Mouse (Mus musculus) intestine, embryonic 14.5 days (tissue): Measurements from ENCODE around the gene Fam71a. TPM values are rescaled to one million over a fixed set of nuclear protein-coding genes. Genes with fewer than 3 reads are reported as not detected.

Experiments
- ATAC-seq: fragments of 200-750 bp; cut with Nextera tagmentation; replicated peaks from 2 replicates; pipeline ENCODE4 v1.8.0; 2017; ENCODE audit warnings: low read depth, moderate number of reproducible peaks, moderate TSS enrichment, moderate library complexity; ENCODE audit not compliant: low FRiP score, low TSS enrichment
- DNase-seq: peaks from one replicate; pipeline ENCODE4 v3.0.0-alpha.2; 2018; ENCODE audit warnings: low spot score
- H3K27ac ChIP-seq: fragments of 300-500 bp; sonication (generic); 2 replicates; pipeline ENCODE4 v1.5.1; 2014; ENCODE audit warnings: low read depth, mild to moderate bottlenecking, control low read depth
- H3K27me3 ChIP-seq: fragments of 300-500 bp; sonication (generic); replicated peaks from 2 replicates; pipeline ENCODE4 v1.6.1; 2014; ENCODE audit warnings: low read length, control low read depth; ENCODE audit not compliant: control insufficient read depth, insufficient read depth
- H3K36me3 ChIP-seq: fragments of 300-500 bp; sonication (generic); 2 replicates; pipeline ENCODE4 v1.6.1; 2014; ENCODE audit warnings: low read length, control low read depth; ENCODE audit not compliant: control insufficient read depth, insufficient read depth
- H3K4me1 ChIP-seq: fragments of 300-500 bp; sonication (generic); replicated peaks from 2 replicates; pipeline ENCODE4 v1.6.1; 2014; ENCODE audit warnings: low read length, control low read depth, mixed read lengths; ENCODE audit not compliant: control insufficient read depth, insufficient read depth
- H3K4me2 ChIP-seq: fragments of 300-500 bp; sonication (generic); 2 replicates; pipeline ENCODE4 v1.6.1; 2014; ENCODE audit warnings: low read length
- H3K4me3 ChIP-seq: fragments of 300-500 bp; sonication (generic); 2 replicates; pipeline ENCODE4 v1.5.1; 2014; ENCODE audit warnings: low read depth, low read length, control low read depth, mixed read lengths
- H3K9ac ChIP-seq: fragments of 300-500 bp; sonication (generic); 2 replicates; pipeline ENCODE4 v1.6.1; 2014; ENCODE audit warnings: mild to moderate bottlenecking, low read length
- H3K9me3 ChIP-seq: fragments of 300-500 bp; sonication (generic); 2 replicates; pipeline ENCODE4 v1.6.1; 2016; ENCODE audit warnings: low read length, control low read depth; ENCODE audit not compliant: control insufficient read depth
- WGBS: fragments of 180-500 bp; shearing (Covaris S2); extraction: QIAGEN DNeasy Blood & Tissue Kit; methylation state at CpG from one replicate; pipeline ENCODE4 v1.1.7; 2014; 5-methylcytosine and 5-hydroxymethylcytosine counted together
- polyA plus RNA-seq: library from polyadenylated mRNA; unstranded; fragments of >200 nt; fragmentation: Nextera tagmentation; extraction: Ambion mirVana; gene quantifications from 2 replicates; pipeline ENCODE4 v1.2.1, GENCODE M21; 2014

Fam71a gene
- polyA plus RNA-seq, 1 experiment from 2014 or later: not detected

DNA sequence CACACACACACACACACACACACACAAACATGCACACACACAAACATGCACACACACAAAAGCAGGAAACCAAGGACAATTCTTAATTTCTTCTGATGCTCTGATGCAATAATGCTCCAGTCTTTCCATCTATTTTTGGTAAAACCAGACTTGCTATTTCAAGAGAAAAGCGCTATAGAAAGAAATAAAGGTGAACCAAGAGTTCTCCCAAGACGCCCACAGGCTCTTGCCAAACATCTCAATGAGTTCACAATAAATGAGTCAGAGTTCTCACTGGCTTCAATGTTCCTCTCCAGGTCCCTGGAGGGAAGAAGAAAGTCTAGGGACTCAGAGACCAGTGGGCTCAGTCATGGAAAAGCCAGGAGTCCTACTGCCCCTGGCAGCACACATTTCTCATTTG lies 40.9 kb downstream of the Fam71a start:
- Histone ChIP-seq H3K36me3 (no peaks in the 10 kb centered on the region), H3K4me1 (no peaks in the 10 kb centered on the region), H3K9ac (no peak overlapping the region), H3K4me2 (no peak overlapping the region), H3K27ac (no peak overlapping the region), H3K9me3 (no peaks in the 10 kb centered on the region), H3K27me3 (no peaks in the 10 kb centered on the region), H3K4me3 (no peak overlapping the region)
- DNase-seq: no peak
- no peak for ATAC-seq
- WGBS: 86% methylated on average over 2 of the region's 2 CpGs

GRCm38 (mm10) chr1:191122744-191123143 lies 41.9 kb downstream of the Fam71a start:
- no peak for ATAC-seq
- H3K36me3 ChIP-seq: no peaks in the 10 kb centered on the region
- H3K4me3 ChIP-seq: no peak overlapping the region
- no peak overlapping the region for H3K4me2 ChIP-seq
- H3K27me3 ChIP-seq: no peaks in the 10 kb centered on the region
- no peaks in the 10 kb centered on the region for H3K9me3 ChIP-seq
- 64% methylated on average over 3 of the region's 3 CpGs for WGBS
- no peak for DNase-seq
- no peak overlapping the region for H3K27ac ChIP-seq
- no peak overlapping the region for H3K9ac ChIP-seq
- no peaks in the 10 kb centered on the region for H3K4me1 ChIP-seq

GRCm38 (mm10) chr1:191115514-191116238 lies 48.9 kb downstream of the Fam71a start:
- H3K4me2 ChIP-seq: no peak overlapping the region
- WGBS: 80% methylated on average over 11 of the region's 11 CpGs
- ATAC-seq (no peak), DNase-seq (no peak)
- H3K27ac ChIP-seq: no peak overlapping the region
- no peak overlapping the region for H3K9ac ChIP-seq
- H3K9me3 ChIP-seq: no peaks in the 10 kb centered on the region
- H3K27me3 ChIP-seq: no peaks in the 10 kb centered on the region
- no peak overlapping the region for H3K4me3 ChIP-seq
- H3K36me3 ChIP-seq: no peaks in the 10 kb centered on the region
- peaks cover 7% of the 10 kb centered on the region; the same call in 1 of the 2 replicates for H3K4me1 ChIP-seq

GRCm38 (mm10) chr1:191114868-191115267 lies 49.7 kb downstream of the Fam71a start:
- no peak for ATAC-seq

More at GRCm38 (mm10) chr1:191114868-191115267, 49.7 kb downstream of the Fam71a start:
- no peak for DNase-seq
- H3K27ac ChIP-seq: no peak overlapping the region
- no peaks in the 10 kb centered on the region for H3K27me3 ChIP-seq
- H3K9ac ChIP-seq: no peak overlapping the region
- H3K9me3 ChIP-seq: no peaks in the 10 kb centered on the region
- H3K4me1 ChIP-seq: peaks cover 7% of the 10 kb centered on the region; the same call in 1 of the 2 replicates
- no peaks in the 10 kb centered on the region for H3K36me3 ChIP-seq
- 69% methylated on average over 7 of the region's 7 CpGs for WGBS
- H3K4me3 ChIP-seq: no peak overlapping the region
- no peak overlapping the region for H3K4me2 ChIP-seq

Other genes starting within 250 kb of the Fam71a start
- 37.0 and 38.0 TPM in 2 replicates for gene Angel2, start 239.7 kb downstream of the Fam71a start, polyA plus RNA-seq
- gene Vash2, start 185.5 kb downstream of the Fam71a start, polyA plus RNA-seq: 32.7 and 38.9 TPM in 2 replicates
- 8.4 and 9.5 TPM in 2 replicates for gene Flvcr1, start 138.7 kb downstream of the Fam71a start, polyA plus RNA-seq
- gene Spata45, start 128.2 kb downstream of the Fam71a start, polyA plus RNA-seq: not detected in 2 replicates
- 12.4 and 16.7 TPM in 2 replicates for gene Tatdn3, start 101.9 kb downstream of the Fam71a start, polyA plus RNA-seq
- gene Nsl1, start 101.8 kb downstream of the Fam71a start, polyA plus RNA-seq: 20.8 and 23.9 TPM in 2 replicates
- gene Batf3, start 67.0 kb downstream of the Fam71a start, polyA plus RNA-seq: 10.7 and 12.5 TPM in 2 replicates
- gene Atf3, start 53.2 kb upstream of the Fam71a start, polyA plus RNA-seq: 4.4 and 4.9 TPM in 2 replicates
- 126 and 128 TPM in 2 replicates for gene Nenf, start 153.4 kb upstream of the Fam71a start, polyA plus RNA-seq
- 21.0 and 21.9 TPM in 2 replicates for gene Tmem206, start 161.1 kb upstream of the Fam71a start, polyA plus RNA-seq
- 25.2 and 27.1 TPM in 2 replicates for gene Ppp2r5a, start 238.5 kb upstream of the Fam71a start, polyA plus RNA-seq